Mouse (Mus musculus) layer of hippocampus, adult 8-10 months (tissue): ENCODE measurements around the gene Omd. TPM values are rescaled to one million over a fixed set of nuclear protein-coding genes. Genes with fewer than 3 reads are reported as not detected.
"Not testable (repeated sequence)": the region's sequence is repeated elsewhere in the genome, so short reads cannot be mapped to it uniquely, and the experiment has no call there.

ENCODE experiments used
- DNase-seq, 2 experiments: peaks; one replicate each; pipeline ENCODE4 v3.0.0; 2022; ENCODE audit warnings: low spot score in 2 of 2
- total RNA-seq, 4 experiments: library from RNA; stranded (reverse); gene quantifications; 2 replicates each; pipeline ENCODE4 v1.2.4; 2022

The Omd gene
- total RNA-seq = 1 to 10 TPM in 2 of 4 experiments, under 1 TPM in 2; 0.94 to 1.1 (median 1.0) TPM

- DNase-seq = no peak
These were observed at the start of gene Omd for GRCm38 (mm10) chr13:49581541-49582530. TSS of gene Omd (plus strand) at chr13:49582462.

GRCm38 (mm10) chr13:49536946-49537345 lies 45.3 kb upstream of the Omd start:
- no peak for DNase-seq

GRCm38 (mm10) chr13:49538693-49539092 lies 43.6 kb upstream of the Omd start:
- DNase-seq = no peak

DNA sequence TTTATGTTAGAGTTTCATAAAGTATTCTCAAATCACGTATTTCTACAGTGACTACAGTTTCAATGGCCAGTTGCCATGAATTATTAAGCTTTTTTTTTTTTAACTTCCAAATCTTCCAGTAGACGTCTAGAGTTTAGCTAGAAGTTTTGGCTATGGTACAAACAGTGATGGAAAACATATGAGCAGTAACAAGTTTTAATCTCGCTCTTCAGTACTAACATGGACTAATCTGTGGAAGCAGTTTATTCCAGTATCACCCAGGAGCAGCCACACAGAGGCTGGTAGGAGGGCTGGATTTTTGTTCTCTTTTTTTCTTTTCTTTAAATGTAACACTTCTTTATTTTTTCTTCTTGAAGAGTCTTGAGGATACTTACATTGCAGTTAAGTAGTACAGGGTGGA lies 38.0 kb upstream of the Omd start, which contains the start of gene Aspn:
Gene Aspn (plus strand): TSS at position 165 of the 400 bp plus-strand sequence.
- DNase-seq = no peak

- DNase-seq = no peak
These were observed 36.6 kb upstream of the Omd start for GRCm38 (mm10) chr13:49545646-49546045.

GRCm38 (mm10) chr13:49546517-49546916 lies 35.7 kb upstream of the Omd start:
- DNase-seq = no peak

- no peak for DNase-seq
These were observed 34.6 kb upstream of the Omd start for GRCm38 (mm10) chr13:49547563-49548150.

- DNase-seq = no peak
These were observed 32.6 kb upstream of the Omd start for GRCm38 (mm10) chr13:49549616-49550015.

- DNase-seq = no peak
These were observed 27.7 kb upstream of the Omd start for GRCm38 (mm10) chr13:49554519-49554918.

- no peak for DNase-seq
These were observed 26.1 kb upstream of the Omd start for GRCm38 (mm10) chr13:49556203-49556602.

DNA sequence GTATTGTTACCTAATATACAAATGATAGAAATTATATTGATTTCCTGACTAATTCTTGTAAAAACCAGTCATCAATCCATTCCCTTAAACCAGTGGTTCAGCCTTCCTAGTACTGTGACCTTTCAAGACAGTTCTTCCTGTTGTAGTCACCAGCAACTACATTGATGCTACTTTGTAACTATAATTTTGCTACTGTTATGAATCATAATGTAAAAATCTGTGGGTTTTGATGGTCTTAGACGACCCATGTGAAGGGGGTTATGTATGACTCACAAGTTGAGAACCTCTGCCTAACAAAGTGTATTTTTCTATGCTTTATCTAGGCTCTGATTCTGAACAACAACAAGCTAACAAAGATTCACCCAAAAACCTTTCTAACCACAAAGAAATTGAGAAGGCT lies 25.3 kb upstream of the Omd start:
- DNase-seq = no peak

GRCm38 (mm10) chr13:49559185-49559584 lies 23.1 kb upstream of the Omd start:
- no peak for DNase-seq

DNA sequence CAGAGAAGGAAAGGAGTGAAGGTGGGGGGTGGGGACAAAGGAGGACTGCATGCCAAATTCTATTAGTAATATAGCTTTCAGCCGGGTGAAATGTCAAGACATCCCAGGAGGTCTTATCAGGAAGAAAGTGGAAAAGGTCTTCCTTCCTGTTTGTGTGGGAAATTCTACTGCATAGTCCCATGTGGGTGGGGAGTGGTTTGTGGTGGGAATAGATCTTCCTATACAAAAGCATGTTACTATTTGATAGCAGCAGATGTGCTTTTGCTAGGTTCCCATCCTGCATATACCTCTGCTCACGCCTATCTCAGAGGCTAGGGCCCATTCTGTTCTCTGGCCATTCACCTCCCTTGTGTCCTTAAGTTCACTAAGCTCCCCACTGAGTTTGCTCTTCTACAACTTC lies 21.4 kb upstream of the Omd start:
- no peak for DNase-seq

- no peak for DNase-seq
These were observed 17.9 kb upstream of the Omd start for GRCm38 (mm10) chr13:49564347-49564746.

GRCm38 (mm10) chr13:49570371-49570770 lies 11.9 kb upstream of the Omd start:
- DNase-seq = no peak

- no peak for DNase-seq
These were observed 10.8 kb upstream of the Omd start for GRCm38 (mm10) chr13:49571418-49571817.

DNA sequence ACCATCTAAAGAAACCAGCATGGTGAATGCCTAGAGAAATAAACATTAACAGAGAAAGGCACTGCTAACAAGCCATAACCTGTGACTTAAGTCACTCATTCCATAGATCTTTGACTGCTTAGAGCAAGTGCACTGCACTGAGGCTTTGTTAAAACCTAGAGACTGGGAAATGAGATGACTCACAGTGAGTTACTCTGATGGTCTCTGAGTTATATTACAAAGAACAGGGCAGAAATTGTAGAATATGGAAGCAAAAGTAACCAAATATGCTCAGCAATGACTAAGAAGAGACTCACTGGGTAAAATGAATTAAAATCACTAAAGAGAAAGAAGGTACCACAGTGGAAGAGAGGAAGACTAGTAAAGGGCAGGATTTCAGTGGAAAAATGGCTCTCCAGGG lies 1.6 kb downstream of the Omd start:
- no peak for DNase-seq

- DNase-seq = no peak
These were observed 2.2 kb downstream of the Omd start for GRCm38 (mm10) chr13:49584307-49585005.

GRCm38 (mm10) chr13:49586062-49586461 lies 3.8 kb downstream of the Omd start:
- no peak for DNase-seq

DNA sequence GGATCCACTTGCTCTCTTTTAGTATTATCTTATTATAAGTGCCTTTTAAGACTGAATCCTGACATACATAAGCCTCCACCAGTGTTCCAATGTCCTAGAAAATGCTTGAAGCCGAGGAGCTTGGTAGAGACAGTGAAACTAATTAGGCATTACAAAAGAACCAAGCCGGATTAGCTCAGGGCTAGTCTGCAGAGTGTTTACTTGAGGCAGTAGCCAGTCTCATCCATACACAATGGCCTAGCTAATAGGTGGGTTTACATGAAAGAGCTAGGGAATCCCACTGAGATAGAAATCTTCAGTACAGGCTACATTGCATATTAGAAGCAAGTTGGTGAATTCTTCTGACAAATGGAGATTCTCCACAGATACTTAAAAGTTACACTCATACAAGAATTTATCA lies 20.3 kb downstream of the Omd start:
- not testable (repeated sequence) for DNase-seq

DNA sequence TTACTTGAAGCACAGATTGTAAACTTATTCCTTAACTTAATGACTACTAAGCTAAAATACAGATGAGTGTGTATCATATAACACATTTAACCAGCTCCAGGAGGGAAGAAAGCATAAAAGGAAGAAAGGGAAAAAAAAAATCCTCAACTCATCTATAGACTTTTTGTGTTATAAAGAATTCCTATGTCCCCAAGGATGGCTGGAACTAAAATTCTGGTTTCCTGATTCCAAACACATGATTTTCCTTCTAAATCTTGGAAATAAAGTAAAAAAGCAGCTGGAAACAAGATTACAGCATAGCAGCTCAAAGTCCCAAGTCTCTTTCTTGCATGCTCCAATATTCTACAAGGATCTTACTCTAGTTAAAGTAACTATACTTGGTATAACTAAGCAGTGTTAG lies 21.3 kb downstream of the Omd start:
- DNase-seq = no peak

DNA sequence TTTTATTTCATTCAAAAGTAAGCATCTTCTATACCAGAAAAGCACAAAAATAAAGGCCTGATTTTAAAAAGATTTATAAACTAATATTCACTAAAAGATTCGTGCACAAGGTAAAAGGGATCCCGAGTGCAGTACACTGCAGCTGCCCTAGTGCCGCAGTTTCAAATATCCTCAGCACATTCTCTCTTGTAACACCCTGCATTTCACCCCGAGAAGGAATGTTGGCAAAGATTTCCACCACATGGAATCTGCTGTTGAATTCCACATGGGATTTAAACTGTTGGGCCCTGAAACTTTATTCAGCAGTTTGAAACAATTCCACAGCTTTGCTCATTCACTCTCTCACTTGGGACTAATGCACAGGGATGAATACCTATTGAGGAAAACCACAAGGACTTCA lies 25.5 kb downstream of the Omd start, which contains the start of gene Ogn:
Gene Ogn (plus strand): TSS at position 333 of the 400 bp plus-strand sequence.
- DNase-seq = no peak
